Mouse (Mus musculus): ENCODE data around the gene Rnf130. TPM values are rescaled to one million over a fixed set of nuclear protein-coding genes. Genes with fewer than 3 reads are reported as not detected.

The Rnf130 gene
- total and polyA plus RNA-seq, 2 experiments from 2014 or later, result 42.3 to 47.6 TPM

DNA sequence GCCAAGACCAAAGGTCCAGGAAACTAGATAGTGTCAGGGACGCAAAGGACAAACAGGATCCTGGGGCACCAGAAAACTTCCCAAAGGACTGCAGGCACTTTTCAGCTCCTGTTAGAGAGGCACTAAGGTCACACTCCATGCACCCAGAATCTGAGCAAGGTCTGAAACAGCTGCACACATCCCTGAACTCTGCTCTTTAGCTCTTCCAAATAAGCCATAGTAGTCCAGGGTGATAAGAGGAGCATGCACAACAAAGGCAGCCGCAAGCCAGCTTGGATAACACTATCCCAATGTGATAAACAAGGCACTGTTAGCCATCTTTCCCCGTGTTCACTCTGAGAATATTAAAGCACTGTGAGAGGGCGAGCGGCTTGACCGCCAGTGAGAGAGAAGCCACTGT is 78.9 kb downstream of the Rnf130 start:
- TF ChIP-seq CTCF (IDR thresholded peaks at IDR 0.05; ENCODE audit: low read depth), result no peak
- TF ChIP-seq EP300 (IDR thresholded peaks at IDR 0.05; ENCODE audit: low read depth), result no peak
- H3K27me3 ChIP-seq (ENCODE audit: control insufficient read depth, insufficient read depth, low read length), result no peaks in the 10 kb centered on the region
- H3K9ac ChIP-seq (replicated peaks; ENCODE audit: low read depth, low read length), result no peak overlapping the region
- H3K36me3 ChIP-seq (replicated peaks; ENCODE audit: control insufficient read depth, insufficient read depth, low read length), result peaks cover 4% of the 10 kb centered on the region; the same call in 1 of the 2 replicates
- H3K4me3 ChIP-seq (ENCODE audit: low read depth, low read length), result no peak overlapping the region
- H3K27ac ChIP-seq (ENCODE audit: low read depth), result no peak overlapping the region
- H3K4me1 ChIP-seq (ENCODE audit: control insufficient read depth, insufficient read depth), result peaks cover 15% of the 10 kb centered on the region
- WGBS, result 70% methylated on average over 6 of the region's 6 CpGs
- ATAC-seq (ENCODE audit: insufficient read depth, low read depth) (no peak), DNase-seq (ENCODE audit: low spot score) (no peak)
- no peaks in the 10 kb centered on the region for H3K9me3 ChIP-seq (replicated peaks; ENCODE audit: control insufficient read depth, low read length)
- H3K4me2 ChIP-seq (ENCODE audit: low read depth, low read length), result no peak overlapping the region

DNA sequence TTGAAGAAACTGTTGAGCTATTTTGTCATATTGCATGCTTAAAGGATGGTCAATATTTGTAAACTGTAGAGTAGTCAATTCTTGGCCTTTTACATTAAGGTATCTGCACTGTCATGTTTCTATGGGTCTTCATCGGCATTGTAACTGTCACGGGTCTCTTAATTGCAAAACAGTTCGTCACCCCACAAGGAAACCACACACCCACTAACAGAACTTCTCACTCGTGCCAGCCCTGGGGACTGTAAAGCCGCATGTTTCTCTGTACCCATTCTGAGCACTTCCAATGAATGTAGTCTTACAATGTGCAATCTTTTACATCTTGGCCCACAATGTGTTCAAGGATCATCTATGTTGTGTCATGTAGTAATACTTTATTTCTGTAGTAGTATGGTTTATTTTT is 80.1 kb downstream of the Rnf130 start:
- H3K4me1 ChIP-seq (ENCODE audit: control insufficient read depth, insufficient read depth), result peaks cover 15% of the 10 kb centered on the region
- no peak overlapping the region for H3K4me2 ChIP-seq (ENCODE audit: low read depth, low read length)
- H3K4me3 ChIP-seq (ENCODE audit: low read depth, low read length), result no peak overlapping the region
- 90% methylated on average over 5 of the region's 5 CpGs for WGBS
- no peak for TF ChIP-seq EP300 (IDR thresholded peaks at IDR 0.05; ENCODE audit: low read depth)
- TF ChIP-seq CTCF (IDR thresholded peaks at IDR 0.05; ENCODE audit: low read depth), result no peak
- no peaks in the 10 kb centered on the region for H3K9me3 ChIP-seq (replicated peaks; ENCODE audit: control insufficient read depth, low read length)
- H3K27me3 ChIP-seq (ENCODE audit: control insufficient read depth, insufficient read depth, low read length), result no peaks in the 10 kb centered on the region
- DNase-seq (ENCODE audit: low spot score), result no peak
- ATAC-seq (ENCODE audit: insufficient read depth, low read depth), result no peak
- H3K27ac ChIP-seq (ENCODE audit: low read depth), result no peak overlapping the region
- H3K36me3 ChIP-seq (replicated peaks; ENCODE audit: control insufficient read depth, insufficient read depth, low read length), result peaks cover 4% of the 10 kb centered on the region
- H3K9ac ChIP-seq (replicated peaks; ENCODE audit: low read depth, low read length), result no peak overlapping the region

- H3K27me3 ChIP-seq (ENCODE audit: control insufficient read depth, insufficient read depth, low read length), result no peaks in the 10 kb centered on the region
- no peak overlapping the region for H3K4me2 ChIP-seq (ENCODE audit: low read depth, low read length)
- no peak overlapping the region for H3K9ac ChIP-seq (replicated peaks; ENCODE audit: low read depth, low read length)
- peaks cover 9% of the 10 kb centered on the region for H3K4me1 ChIP-seq (ENCODE audit: control insufficient read depth, insufficient read depth)
- WGBS, result 29% methylated on average over 7 of the region's 7 CpGs
- DNase-seq (ENCODE audit: low spot score), result peak; percentile 66
- no peak overlapping the region for H3K4me3 ChIP-seq (ENCODE audit: low read depth, low read length)
- peak; percentile 61 for ATAC-seq (ENCODE audit: insufficient read depth, low read depth)
- TF ChIP-seq CTCF (IDR thresholded peaks at IDR 0.05; ENCODE audit: low read depth) (no peak), EP300 (IDR thresholded peaks at IDR 0.05; ENCODE audit: low read depth) (no peak)
- H3K36me3 ChIP-seq (replicated peaks; ENCODE audit: control insufficient read depth, insufficient read depth, low read length), result peaks cover 4% of the 10 kb centered on the region
- H3K9me3 ChIP-seq (replicated peaks; ENCODE audit: control insufficient read depth, low read length), result no peaks in the 10 kb centered on the region
- no peak overlapping the region for H3K27ac ChIP-seq (ENCODE audit: low read depth)
These were observed 80.9 kb downstream of the Rnf130 start for GRCm38 (mm10) chr11:50106024-50106423.

DNA sequence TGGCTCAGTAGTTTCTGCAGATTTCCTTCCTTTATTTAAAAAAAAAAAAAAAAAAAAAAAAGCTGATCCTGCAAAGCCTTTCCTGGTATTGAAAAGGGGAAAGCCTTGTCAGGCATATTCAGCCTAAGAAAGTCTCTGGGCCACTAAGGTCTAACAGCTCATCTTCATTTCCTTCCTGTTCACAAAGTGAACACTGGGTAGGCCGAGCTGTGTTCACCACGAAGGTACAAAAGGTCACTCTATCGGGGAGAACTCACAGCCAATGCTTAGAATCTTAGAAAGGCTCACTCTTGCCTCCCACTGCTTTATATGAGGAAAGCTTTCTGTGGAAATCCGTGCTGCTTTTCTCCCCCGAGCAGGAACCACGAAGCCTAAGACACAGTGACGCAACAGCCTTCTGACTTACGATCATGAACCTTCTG is 83.7 kb downstream of the Rnf130 start:
- Histone ChIP-seq H3K27me3 (ENCODE audit: control insufficient read depth, insufficient read depth, low read length) (no peaks in the 10 kb centered on the region), H3K27ac (ENCODE audit: low read depth) (peak overlapping the region; percentile 69), H3K9me3 (replicated peaks; ENCODE audit: control insufficient read depth, low read length) (no peaks in the 10 kb centered on the region), H3K36me3 (replicated peaks; ENCODE audit: control insufficient read depth, insufficient read depth, low read length) (peaks cover 4% of the 10 kb centered on the region), H3K4me3 (ENCODE audit: low read depth, low read length) (no peak overlapping the region), H3K4me1 (ENCODE audit: control insufficient read depth, insufficient read depth) (peaks cover 9% of the 10 kb centered on the region), H3K4me2 (ENCODE audit: low read depth, low read length) (no peak overlapping the region), H3K9ac (replicated peaks; ENCODE audit: low read depth, low read length) (no peak overlapping the region)
- TF ChIP-seq CTCF (IDR thresholded peaks at IDR 0.05; ENCODE audit: low read depth) (no peak), EP300 (IDR thresholded peaks at IDR 0.05; ENCODE audit: low read depth) (no peak)
- 62% methylated on average over 8 of the region's 8 CpGs for WGBS
- ATAC-seq (ENCODE audit: insufficient read depth, low read depth), result 0 out of 2 replicates have a peak, but pooled peaks have one; percentile 36
- DNase-seq (ENCODE audit: low spot score), result peak; percentile 20

DNA sequence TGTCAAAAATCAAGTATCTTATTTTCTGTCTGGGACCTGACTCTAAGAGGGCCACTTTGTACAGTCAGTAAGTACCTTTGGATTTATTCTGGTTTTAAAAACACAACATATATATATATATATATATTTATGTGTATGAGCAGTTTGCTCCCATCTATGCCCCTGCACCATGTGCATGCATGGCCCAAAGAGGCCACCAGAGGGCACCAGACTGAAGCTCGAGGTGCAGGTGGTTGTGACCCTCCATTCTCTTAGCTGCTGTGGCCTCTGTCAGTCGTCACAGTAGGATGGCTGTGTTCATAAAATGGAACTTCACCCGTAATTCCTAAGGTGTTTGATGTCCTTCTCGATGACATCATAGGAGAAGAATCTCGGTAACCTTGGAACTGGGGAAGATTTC is 89.2 kb downstream of the Rnf130 start:
- DNase-seq (ENCODE audit: low spot score), result peak; percentile 54
- Histone ChIP-seq H3K27ac (ENCODE audit: low read depth) (no peak overlapping the region), H3K9me3 (replicated peaks; ENCODE audit: control insufficient read depth, low read length) (no peaks in the 10 kb centered on the region), H3K36me3 (replicated peaks; ENCODE audit: control insufficient read depth, insufficient read depth, low read length) (no peaks in the 10 kb centered on the region; the same call in 1 of the 2 replicates), H3K4me3 (ENCODE audit: low read depth, low read length) (no peak overlapping the region), H3K4me1 (ENCODE audit: control insufficient read depth, insufficient read depth) (no peaks in the 10 kb centered on the region), H3K9ac (replicated peaks; ENCODE audit: low read depth, low read length) (no peak overlapping the region), H3K4me2 (ENCODE audit: low read depth, low read length) (no peak overlapping the region), H3K27me3 (ENCODE audit: control insufficient read depth, insufficient read depth, low read length) (no peaks in the 10 kb centered on the region)
- ATAC-seq (ENCODE audit: insufficient read depth, low read depth), result peak; percentile 62; the same call in 1 of the 2 replicates
- TF ChIP-seq EP300 (IDR thresholded peaks at IDR 0.05; ENCODE audit: low read depth) (no peak), CTCF (IDR thresholded peaks at IDR 0.05; ENCODE audit: low read depth) (peak; percentile 74)
- WGBS, result 13% methylated on average over 5 of the region's 5 CpGs

GRCm38 (mm10) chr11:50122631-50123081 is 97.5 kb downstream of the Rnf130 start:
- no peaks in the 10 kb centered on the region for H3K9me3 ChIP-seq (replicated peaks; ENCODE audit: control insufficient read depth, low read length)
- no peak overlapping the region for H3K4me2 ChIP-seq (ENCODE audit: low read depth, low read length)
- WGBS, result 89% methylated on average over 8 of the region's 8 CpGs
- no peak overlapping the region for H3K4me3 ChIP-seq (ENCODE audit: low read depth, low read length)
- ATAC-seq (ENCODE audit: insufficient read depth, low read depth), result no peak
- no peak for DNase-seq (ENCODE audit: low spot score)
- no peak overlapping the region for H3K27ac ChIP-seq (ENCODE audit: low read depth)
- no peak overlapping the region for H3K9ac ChIP-seq (replicated peaks; ENCODE audit: low read depth, low read length)
- H3K27me3 ChIP-seq (ENCODE audit: control insufficient read depth, insufficient read depth, low read length), result no peaks in the 10 kb centered on the region
- 0 out of 2 replicates have a peak, but pooled peaks cover under 1% of the 10 kb centered on the region for H3K4me1 ChIP-seq (ENCODE audit: control insufficient read depth, insufficient read depth)
- peaks cover 8% of the 10 kb centered on the region; the same call in 1 of the 2 replicates for H3K36me3 ChIP-seq (replicated peaks; ENCODE audit: control insufficient read depth, insufficient read depth, low read length)
- TF ChIP-seq CTCF (IDR thresholded peaks at IDR 0.05; ENCODE audit: low read depth), result no peak
- no peak for TF ChIP-seq EP300 (IDR thresholded peaks at IDR 0.05; ENCODE audit: low read depth)
